Mouse (Mus musculus) cortical plate, adult 2 months (tissue): ENCODE results near the gene Spop.

Experiments used
- CTCF ChIP-seq: fragments of 200-500 bp; IDR thresholded peaks from 2 replicates; pipeline ENCODE4 v1.5.1; 2011; ENCODE audit warnings: mild to moderate bottlenecking, control low read depth, low read length; ENCODE audit not compliant: insufficient read depth; ENCODE audit errors: extremely low read depth
- POLR2A ChIP-seq: fragments of 200-500 bp; IDR thresholded peaks from 2 replicates; pipeline ENCODE4 v1.6.1; 2011; ENCODE audit warnings: mild to moderate bottlenecking, low read length, control low read depth; ENCODE audit not compliant: insufficient read depth; ENCODE audit errors: extremely low read depth

DNA sequence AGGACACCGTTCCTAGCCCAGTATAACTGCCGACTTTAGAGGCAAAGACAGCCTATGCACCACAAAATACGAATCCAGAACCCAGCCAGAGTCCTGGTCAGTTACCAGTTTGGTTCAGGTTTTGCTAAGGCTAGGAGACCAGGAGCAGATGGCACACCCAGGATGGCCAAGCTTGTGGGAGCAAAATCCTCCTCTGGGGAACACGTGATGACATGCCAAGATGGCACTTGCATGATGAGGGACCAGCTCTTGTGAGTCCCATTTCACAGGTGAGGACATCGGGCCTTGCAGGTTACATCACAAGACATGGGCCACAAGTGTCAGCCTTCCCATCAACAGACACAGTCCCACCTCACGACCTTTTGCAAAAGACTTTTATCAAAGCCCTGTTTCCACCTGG lies 98.5 kb downstream of the Spop start:
- TF ChIP-seq CTCF (no peak), POLR2A (no peak)
